Mouse (Mus musculus) kidney, postnatal 4 days (tissue): ENCODE measurements at regions not wholly inside any gene's neighbourhood (a gene's known extent, or its start where the extent isn't known, plus 50 kb on each side); places are given as distances from the start of the nearest gene placed in this dataset.
A peak's percentile ranks its signal among the peaks of the same experiment; 100 is the strongest.

ENCODE experiments used
- DNase-seq, 2 experiments: peaks; one replicate each; pipeline ENCODE4 v3.0.0; 2021; ENCODE audit warnings: mixed read lengths in 2 of 2

GRCm38 (mm10) chr5:4697346-4698095 lies 60.3 kb downstream of the Fzd1 start:
- DNase-seq = no peak

DNA sequence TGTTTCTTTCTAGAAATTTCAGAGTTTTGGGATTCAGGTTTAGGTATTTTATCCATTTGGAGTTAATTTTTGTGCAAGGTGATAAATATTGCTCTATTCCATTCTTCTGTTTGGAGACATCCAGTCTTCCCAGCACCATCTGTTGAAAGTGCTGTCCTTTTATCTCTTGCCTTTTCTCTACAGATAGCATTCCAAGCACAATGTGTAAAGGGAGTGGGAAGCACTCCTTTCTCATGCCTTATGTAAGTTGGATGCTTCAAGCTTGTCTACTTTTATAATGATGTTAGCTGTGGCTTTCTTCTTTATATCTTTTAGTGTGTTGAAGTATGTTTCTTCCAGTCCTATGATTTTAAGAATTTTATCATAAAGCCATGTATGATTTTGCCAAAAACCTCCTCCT lies 61.1 kb downstream of the Fzd1 start:
- no peak for DNase-seq

DNA sequence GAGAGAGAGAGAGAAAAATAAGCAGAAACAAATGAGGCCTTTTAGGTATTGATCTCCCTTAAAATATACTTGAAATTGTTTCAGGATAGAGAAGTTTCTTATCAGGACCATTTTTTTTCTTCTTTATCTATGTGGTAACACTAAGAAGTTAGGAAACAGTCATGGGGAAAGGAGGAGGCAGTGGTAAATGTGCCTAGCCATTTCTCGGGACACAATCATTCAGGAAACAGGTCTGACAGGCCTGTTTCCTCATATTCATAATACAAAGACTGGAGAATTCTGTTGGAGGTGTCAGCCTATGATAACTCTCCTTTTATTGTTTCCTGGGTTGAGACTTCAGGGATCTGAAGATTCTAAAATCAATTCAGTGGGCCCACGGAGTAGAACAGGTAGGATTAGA lies 68.7 kb downstream of the Fzd1 start:
- DNase-seq = no peak

- no peak for DNase-seq
Observed at GRCm38 (mm10) chr5:4675316-4675715, 82.5 kb downstream of the Fzd1 start.

- DNase-seq = no peak
Observed at GRCm38 (mm10) chr5:4666381-4666780, 91.5 kb downstream of the Fzd1 start.

DNA sequence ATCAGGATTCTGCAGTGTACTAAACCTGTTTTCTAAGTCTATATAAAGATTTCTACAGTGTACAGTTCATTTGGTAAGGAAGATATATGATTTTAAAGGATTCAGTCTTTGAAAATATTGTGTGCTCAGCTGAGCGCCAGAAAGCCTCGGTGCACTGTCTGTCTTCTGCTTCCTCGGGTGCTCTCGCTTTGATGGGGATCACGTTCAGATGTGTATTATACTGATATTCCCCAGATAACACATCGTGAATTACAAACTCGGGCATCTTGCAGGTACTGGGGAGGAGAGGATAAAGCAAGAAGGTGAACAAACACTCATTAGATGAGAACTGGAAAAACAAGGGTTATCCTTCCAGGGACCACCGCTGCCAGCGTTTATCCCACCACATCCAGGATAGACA lies 91.9 kb downstream of the Fzd1 start:
- no peak for DNase-seq

GRCm38 (mm10) chr5:4664918-4665317 lies 92.9 kb downstream of the Fzd1 start:
- DNase-seq = no peak

DNA sequence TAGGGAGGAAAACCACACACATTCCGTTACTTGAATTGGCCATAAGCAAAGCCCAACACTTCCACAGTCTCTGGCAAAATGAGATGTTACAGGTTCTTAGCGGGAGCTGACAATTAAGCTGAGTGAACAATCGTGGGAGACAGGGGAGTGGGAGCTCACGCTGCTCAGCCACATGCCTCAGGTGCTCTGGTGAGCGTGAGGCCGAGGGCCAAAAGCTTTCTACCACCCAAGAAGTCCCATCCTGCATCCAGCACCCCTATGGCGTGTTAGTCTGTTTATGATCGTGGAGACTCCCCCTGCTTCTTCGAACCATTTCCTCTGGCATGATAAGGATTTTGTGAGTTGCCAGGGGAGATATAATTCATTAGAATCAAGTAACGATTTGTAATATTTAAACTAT lies 93.3 kb downstream of the Fzd1 start:
- DNase-seq = peak in 1 of 2 experiments; percentile 6

DNA sequence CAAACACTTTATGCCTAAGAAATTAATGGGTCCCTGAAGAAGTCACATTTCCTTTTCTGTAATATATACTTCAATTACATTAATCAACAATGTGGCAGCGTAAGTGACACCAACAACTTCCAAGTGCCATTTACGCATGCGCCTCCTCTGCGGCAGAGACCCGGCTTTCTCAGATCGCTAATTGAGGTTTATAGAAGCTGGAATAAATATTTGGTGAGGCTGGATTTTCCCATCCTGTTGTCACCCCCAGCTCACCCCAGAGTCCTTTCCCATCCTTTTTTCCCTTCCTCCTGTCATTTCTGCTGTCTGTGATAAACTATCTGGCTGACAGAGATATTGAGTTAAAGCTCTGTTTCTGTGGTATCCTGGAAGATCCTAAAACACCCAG lies 95.6 kb downstream of the Fzd1 start:
- DNase-seq = peak; percentile 46 to 58

DNA sequence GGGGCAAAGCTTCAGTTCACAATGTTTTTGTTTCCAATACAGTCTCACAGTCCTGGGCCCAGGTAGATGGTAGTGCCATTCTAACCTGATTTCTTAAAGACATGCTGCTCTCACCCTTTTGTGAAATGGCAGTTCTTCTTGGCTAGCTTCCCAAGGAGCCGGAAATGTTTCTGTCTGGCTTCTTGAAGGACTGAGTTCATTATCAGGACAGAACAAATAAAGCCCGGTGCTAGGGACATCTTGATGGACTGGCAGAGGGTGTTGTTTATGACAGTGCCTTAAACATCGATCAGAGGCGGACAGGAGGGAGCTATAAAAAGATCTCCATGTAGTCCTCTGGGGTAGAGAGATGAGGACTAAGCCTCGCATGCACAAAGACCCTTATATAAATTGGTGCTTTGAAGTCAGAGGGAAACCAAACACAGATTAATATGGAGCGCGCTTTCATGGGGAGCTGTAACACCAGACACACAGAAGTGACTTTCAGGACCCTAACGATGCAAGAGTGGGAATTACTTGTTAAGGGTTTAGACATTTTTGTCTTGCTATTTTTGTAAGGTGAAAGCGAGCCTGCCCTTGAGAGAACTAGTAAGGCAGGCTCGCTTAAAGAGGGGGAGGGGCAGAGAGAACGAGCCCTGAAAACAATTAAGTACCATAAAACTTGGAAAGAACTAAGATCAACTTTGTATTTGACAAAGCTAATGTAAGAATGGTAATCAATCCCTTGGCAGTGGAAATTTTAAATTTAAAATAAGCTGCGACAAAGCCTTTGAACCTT lies 96.2 kb downstream of the Fzd1 start:
- peak in 1 of 2 experiments; percentile 21 for DNase-seq

GRCm38 (mm10) chr5:4657982-4658381 lies 99.9 kb downstream of the Fzd1 start:
- no peak for DNase-seq

DNA sequence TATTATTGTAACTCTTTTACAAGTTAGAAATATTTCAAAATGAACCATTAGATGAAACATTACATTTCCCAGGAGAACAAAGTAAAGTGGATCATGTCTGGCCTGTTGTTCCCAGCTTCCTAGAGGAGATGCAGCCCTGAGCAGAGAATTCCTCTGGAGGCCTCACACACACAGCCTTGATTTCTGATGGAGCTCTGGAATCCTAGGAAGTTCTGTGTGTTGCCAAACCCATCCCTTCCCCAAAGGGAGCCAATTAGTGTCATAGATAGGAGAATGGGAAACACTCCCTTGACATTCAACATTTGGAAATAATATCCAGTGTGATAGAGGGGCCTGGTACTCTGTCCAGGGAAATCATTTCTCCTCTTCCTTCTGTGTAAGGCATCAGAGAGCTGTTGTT lies 103.6 kb downstream of the Fzd1 start:
- peak; percentile 13 to 27 for DNase-seq

GRCm38 (mm10) chr5:4651167-4651955 lies 106.5 kb downstream of the Fzd1 start:
- no peak for DNase-seq

GRCm38 (mm10) chr5:4650709-4651108 lies 107.1 kb downstream of the Fzd1 start:
- no peak for DNase-seq

- DNase-seq = peak; percentile 20 to 45
Observed at GRCm38 (mm10) chr5:4649858-4650556, 107.8 kb downstream of the Fzd1 start.

GRCm38 (mm10) chr5:4641041-4641440 lies 116.8 kb downstream of the Fzd1 start:
- DNase-seq = no peak

DNA sequence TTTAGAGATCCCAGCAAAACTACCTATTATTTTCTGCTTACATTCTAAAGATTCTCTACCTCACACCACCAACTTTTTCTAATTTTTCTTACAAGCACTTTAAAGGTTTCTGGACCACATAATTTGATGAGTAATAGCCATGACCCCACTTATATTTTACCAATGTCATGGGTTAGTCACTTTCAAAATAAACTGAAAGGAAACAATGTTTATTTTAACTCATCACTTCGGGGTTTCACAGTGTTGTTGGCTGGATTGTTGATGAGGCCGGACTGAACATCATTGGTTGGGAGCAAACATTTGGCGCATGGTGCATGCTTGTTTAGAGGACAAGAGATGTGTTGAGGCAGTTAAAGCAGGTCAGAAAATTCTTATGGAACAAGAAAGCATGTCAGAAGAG lies 124.1 kb downstream of the Fzd1 start:
- no peak for DNase-seq

DNA sequence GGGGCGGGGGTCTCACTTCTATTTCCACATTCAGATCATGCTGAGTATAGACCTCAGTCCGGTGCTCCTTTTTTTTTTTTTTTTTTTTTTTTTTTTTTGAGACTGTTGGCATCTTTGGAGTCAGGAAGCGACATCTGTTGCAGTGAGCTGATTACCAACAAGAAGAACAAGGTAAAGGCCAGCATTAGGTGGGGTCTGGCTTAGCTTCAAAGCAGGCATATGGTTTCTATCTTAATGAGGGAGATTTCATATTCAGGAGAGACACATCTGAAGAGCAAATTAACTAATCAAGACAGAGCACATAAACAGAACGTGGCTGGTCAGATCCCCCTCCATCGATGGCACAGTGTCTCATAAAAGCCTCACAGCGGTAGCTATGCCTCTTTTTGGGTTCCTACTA lies 132.6 kb downstream of the Fzd1 start:
- no peak for DNase-seq

DNA sequence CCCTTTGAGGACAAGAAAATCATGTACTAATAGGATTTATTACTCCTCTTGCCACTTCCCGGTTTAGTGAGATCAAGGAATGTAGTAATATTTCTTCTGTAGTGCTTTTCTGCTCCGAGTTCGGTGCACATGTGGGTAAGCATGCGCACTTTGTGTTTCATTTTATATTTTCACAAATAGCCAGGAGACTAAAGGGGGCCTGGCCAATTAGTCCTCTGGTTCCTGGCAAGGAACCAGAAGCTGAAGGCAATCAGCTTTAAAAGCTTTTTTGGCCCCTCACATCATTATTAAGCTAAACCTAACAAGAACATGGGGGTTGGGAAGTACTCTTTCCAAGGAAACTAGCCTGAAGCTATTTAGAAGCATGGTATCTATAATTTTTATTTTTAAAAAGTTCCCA lies 134.2 kb downstream of the Fzd1 start:
- DNase-seq = no peak

GRCm38 (mm10) chr5:4620513-4621210 lies 137.2 kb downstream of the Fzd1 start:
- DNase-seq = no peak

DNA sequence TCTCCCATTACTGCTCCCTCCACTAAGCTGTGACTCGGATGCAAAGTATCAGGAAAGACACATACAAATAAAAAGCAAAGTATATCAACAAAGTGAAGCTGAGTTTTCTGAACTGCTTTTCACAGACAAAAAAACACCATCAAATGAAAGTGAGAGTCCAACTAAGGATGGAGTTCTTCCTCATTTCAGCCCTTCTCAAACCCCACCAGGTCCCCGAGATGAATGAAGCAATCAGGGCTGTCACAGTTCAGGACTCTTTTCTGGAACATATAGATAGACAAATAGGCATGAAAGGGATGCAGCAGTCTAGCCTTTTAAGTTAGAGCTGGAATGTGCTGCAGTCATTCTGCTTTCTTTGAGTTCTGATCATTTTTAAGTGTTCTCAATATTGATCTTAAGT lies 142.6 kb downstream of the Fzd1 start:
- no peak for DNase-seq

- no peak for DNase-seq
Observed at GRCm38 (mm10) chr5:4597471-4597870, 160.4 kb downstream of the Fzd1 start.
